Mouse (Mus musculus) limb, embryonic 14.5 days (tissue): ENCODE results near the gene Ccdc103. TPM values are rescaled to one million over a fixed set of nuclear protein-coding genes. Genes with fewer than 3 reads are reported as not detected.
A peak's percentile ranks its signal among the peaks of the same experiment; 100 is the strongest.

Experiments
- ATAC-seq: fragments of 200-750 bp; cut with Nextera tagmentation; 2 replicates; pipeline ENCODE4 v1.8.0; 2017; ENCODE audit warnings: low read depth, moderate number of reproducible peaks, moderate TSS enrichment; ENCODE audit not compliant: low FRiP score
- DNase-seq: peaks from one replicate; pipeline ENCODE4 v3.0.0-alpha.2; 2015; ENCODE audit warnings: low spot score
- H3K27ac ChIP-seq: fragments of 300-500 bp; sonication (generic); replicated peaks from 2 replicates; pipeline ENCODE4 v1.5.1; 2014; ENCODE audit warnings: low read depth, mild to moderate bottlenecking, low read length, moderate library complexity, mixed read lengths
- H3K27me3 ChIP-seq: fragments of 300-500 bp; sonication (generic); 2 replicates; pipeline ENCODE4 v1.6.1; 2014; ENCODE audit warnings: low read length, mixed read lengths; ENCODE audit not compliant: control insufficient read depth, insufficient read depth
- H3K36me3 ChIP-seq: fragments of 300-500 bp; sonication (generic); 2 replicates; pipeline ENCODE4 v1.6.1; 2014; ENCODE audit warnings: mild to moderate bottlenecking, low read length, moderate library complexity, mixed read lengths; ENCODE audit not compliant: control insufficient read depth, insufficient read depth
- H3K4me1 ChIP-seq: fragments of 300-500 bp; sonication (generic); 2 replicates; pipeline ENCODE4 v1.6.1; 2014; ENCODE audit warnings: antibody characterized with exemption, low read length, mixed read lengths; ENCODE audit not compliant: control insufficient read depth, insufficient read depth
- H3K4me2 ChIP-seq: fragments of 300-500 bp; sonication (generic); replicated peaks from 2 replicates; pipeline ENCODE4 v1.6.1; 2014; ENCODE audit warnings: low read depth, mild to moderate bottlenecking, low read length, moderate library complexity; ENCODE audit not compliant: severe bottlenecking
- H3K4me3 ChIP-seq: fragments of 300-500 bp; sonication (generic); replicated peaks from 2 replicates; pipeline ENCODE4 v1.5.1; 2014; ENCODE audit warnings: low read length
- H3K9ac ChIP-seq: fragments of 300-500 bp; sonication (generic); 2 replicates; pipeline ENCODE4 v1.6.1; 2014; ENCODE audit warnings: mild to moderate bottlenecking, low read depth, low read length, moderate library complexity; ENCODE audit not compliant: severe bottlenecking
- H3K9me3 ChIP-seq: fragments of 300-500 bp; sonication (generic); 2 replicates; pipeline ENCODE4 v1.6.1; 2016; ENCODE audit warnings: low read length; ENCODE audit not compliant: control insufficient read depth
- POLR2A ChIP-seq: fragments of 200-500 bp; IDR thresholded peaks from 2 replicates; pipeline ENCODE4 v1.8.0; 2012; ENCODE audit warnings: inconsistent platforms, mild to moderate bottlenecking, moderate library complexity, borderline replicate concordance; ENCODE audit not compliant: insufficient read depth, insufficient read length; ENCODE audit errors: extremely low read depth
- WGBS: fragments of 180-500 bp; shearing (Covaris S2); extraction: QIAGEN DNeasy Blood & Tissue Kit; methylation state at CpG from one replicate; pipeline ENCODE4 v1.1.7; 2014; 5-methylcytosine and 5-hydroxymethylcytosine counted together
- polyA plus RNA-seq, 2 experiments: library from polyadenylated mRNA; depleted of rRNA in 1 of 2; stranded (reverse) in 1 of 2; unstranded in 1 of 2; fragments of >200 nt; fragmentation: Nextera tagmentation in 1 of 2; extraction: Ambion mirVana in 1 of 2; gene quantifications; 2 replicates each; pipeline versions ENCODE4 v1.2.1 to v1.2.3; 2012 to 2014

The Ccdc103 gene
- polyA plus RNA-seq, 2 experiments = 0.34 to 1.0 TPM

DNA sequence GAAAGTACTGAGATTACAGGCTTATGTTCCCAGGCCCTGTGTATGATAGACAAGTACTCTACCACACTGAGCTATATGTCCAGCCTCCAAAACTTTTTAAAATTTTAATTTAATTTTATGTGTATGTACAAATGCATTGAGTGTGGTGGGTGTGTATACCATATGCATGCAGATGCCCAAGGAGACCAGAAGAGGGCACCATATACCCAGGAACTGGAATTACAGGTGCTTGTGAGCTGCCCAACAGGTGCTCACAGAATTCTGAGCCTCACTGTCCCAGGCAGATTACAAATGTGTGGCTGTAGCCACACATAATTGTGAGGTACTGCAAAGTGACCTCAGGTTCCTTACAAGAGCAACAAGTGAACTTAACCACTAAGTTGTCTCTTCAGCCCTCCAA lies 27.2 kb upstream of the Ccdc103 start:
- Histone ChIP-seq H3K27me3 (no peaks in the 10 kb centered on the region), H3K27ac (no peak overlapping the region), H3K9me3 (no peaks in the 10 kb centered on the region), H3K9ac (no peak overlapping the region), H3K4me2 (no peak overlapping the region), H3K36me3 (peaks cover 76% of the 10 kb centered on the region), H3K4me1 (no peaks in the 10 kb centered on the region), H3K4me3 (no peak overlapping the region)
- no peak for TF ChIP-seq POLR2A
- no peak for DNase-seq
- ATAC-seq = no peak

DNA sequence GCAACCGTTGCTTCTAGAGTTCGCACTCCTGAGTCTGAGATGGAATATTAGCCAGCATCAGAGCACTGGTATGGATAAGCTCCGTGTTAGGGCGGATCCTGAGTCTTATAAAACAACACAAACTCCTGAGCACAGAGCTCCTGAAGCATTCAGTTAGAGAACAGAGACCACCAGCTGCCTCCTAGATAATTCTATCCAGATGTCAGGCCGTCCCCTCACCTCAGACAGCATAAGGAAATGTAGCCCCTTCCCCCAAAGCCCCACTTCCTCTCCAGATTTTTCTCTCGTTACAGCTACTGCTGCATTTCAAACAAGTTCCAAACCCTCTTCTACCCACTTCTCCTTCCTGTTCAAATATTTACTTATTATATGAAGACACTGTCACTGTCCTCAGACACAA lies 25.1 kb upstream of the Ccdc103 start:
- H3K36me3 ChIP-seq = peaks cover 76% of the 10 kb centered on the region
- H3K4me2 ChIP-seq = no peak overlapping the region
- 0 out of 2 replicates have a peak overlapping the region, but pooled peaks have one; percentile 9 for H3K27ac ChIP-seq
- no peaks in the 10 kb centered on the region for H3K9me3 ChIP-seq
- H3K9ac ChIP-seq = no peak overlapping the region
- WGBS = 21% methylated on average over 6 of the region's 6 CpGs
- no peaks in the 10 kb centered on the region for H3K27me3 ChIP-seq
- DNase-seq (peak; percentile 33), ATAC-seq (peak; percentile 62; the same call in 1 of the 2 replicates)
- no peak overlapping the region for H3K4me3 ChIP-seq
- H3K4me1 ChIP-seq = no peaks in the 10 kb centered on the region
- TF ChIP-seq POLR2A = no peak

DNA sequence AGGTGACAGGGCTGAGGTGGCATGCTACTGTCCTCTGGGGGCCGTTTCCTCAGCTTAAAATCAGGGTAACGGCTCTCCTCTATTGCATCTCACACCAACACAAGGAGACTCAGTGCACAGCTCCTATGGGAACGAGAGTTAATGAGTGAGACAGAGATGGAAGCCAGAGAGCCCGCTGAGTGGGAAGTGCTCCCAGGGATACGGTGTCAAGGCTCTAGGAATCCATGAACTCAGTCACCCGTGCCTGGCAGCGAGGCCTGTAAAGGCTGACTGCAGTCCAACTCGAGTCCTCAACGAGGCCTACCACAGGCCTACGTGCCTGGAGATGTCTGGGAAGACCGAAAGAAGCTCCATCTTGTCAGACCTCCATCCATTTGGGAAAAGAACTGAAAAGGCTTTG lies 22.1 kb upstream of the Ccdc103 start:
- H3K27me3 ChIP-seq = no peaks in the 10 kb centered on the region
- peaks cover 83% of the 10 kb centered on the region for H3K36me3 ChIP-seq
- no peak overlapping the region for H3K4me2 ChIP-seq
- H3K9ac ChIP-seq = no peak overlapping the region
- no peak for TF ChIP-seq POLR2A
- H3K9me3 ChIP-seq = no peaks in the 10 kb centered on the region
- ATAC-seq (no peak), DNase-seq (no peak)
- H3K4me3 ChIP-seq = no peak overlapping the region
- 91% methylated on average over 11 of the region's 11 CpGs for WGBS
- no peaks in the 10 kb centered on the region for H3K4me1 ChIP-seq
- H3K27ac ChIP-seq = no peak overlapping the region

DNA sequence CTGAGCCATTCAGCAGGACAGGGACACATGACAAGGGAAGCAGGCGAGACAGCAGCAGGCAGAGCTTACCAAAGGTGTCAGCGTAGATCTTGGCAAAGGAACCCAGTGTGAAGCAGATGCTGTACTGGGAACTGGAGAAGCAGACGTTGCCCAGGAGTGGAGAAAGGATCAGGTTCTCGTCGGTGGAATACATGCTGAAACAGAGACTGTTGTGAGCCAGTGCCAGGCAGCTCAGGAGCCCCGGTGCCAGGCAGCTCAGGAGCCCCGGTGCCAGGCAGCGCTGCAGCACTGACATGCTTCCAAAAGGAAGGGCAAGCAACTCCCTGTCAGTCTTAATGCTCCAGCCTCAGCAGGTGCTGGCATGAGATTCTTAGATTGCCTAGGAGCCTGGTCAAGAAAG lies 21.1 kb upstream of the Ccdc103 start:
- no peak overlapping the region for H3K9ac ChIP-seq
- no peak overlapping the region for H3K4me2 ChIP-seq
- DNase-seq = no peak
- peaks cover 81% of the 10 kb centered on the region for H3K36me3 ChIP-seq
- H3K9me3 ChIP-seq = no peaks in the 10 kb centered on the region
- no peak for TF ChIP-seq POLR2A
- no peaks in the 10 kb centered on the region for H3K27me3 ChIP-seq
- no peak overlapping the region for H3K27ac ChIP-seq
- H3K4me3 ChIP-seq = no peak overlapping the region
- 92% methylated on average over 8 of the region's 8 CpGs for WGBS
- ATAC-seq = no peak
- H3K4me1 ChIP-seq = no peaks in the 10 kb centered on the region

DNA sequence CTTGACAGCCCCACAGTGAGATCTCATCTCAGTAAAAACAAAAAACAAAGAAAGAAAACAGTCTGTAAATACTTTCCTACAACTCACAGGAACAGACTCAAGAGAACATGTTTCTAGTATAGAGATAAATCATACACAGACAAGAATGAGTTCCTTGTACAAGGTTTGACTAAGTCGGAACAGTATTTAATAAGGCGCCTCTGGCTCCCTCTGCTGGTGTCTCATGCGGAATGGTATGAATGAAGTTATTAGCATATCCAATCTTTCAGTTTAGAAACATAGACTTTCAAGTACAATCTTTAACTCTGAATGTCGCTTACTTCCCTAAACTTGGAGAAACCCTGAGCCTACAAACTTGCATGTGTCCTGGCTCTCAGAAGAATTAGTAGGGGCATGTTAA lies 16.7 kb upstream of the Ccdc103 start:
- Histone ChIP-seq H3K4me3 (no peak overlapping the region), H3K9ac (no peak overlapping the region), H3K27ac (no peak overlapping the region), H3K27me3 (no peaks in the 10 kb centered on the region), H3K36me3 (peaks cover 94% of the 10 kb centered on the region), H3K4me1 (no peaks in the 10 kb centered on the region), H3K4me2 (no peak overlapping the region), H3K9me3 (no peaks in the 10 kb centered on the region)
- TF ChIP-seq POLR2A = no peak
- ATAC-seq (peak; percentile 70; the same call in 1 of the 2 replicates), DNase-seq (peak; percentile 95)
- 36% methylated on average over 4 of the region's 4 CpGs for WGBS

GRCm38 (mm10) chr11:102874801-102875334 lies 6.1 kb upstream of the Ccdc103 start:
- H3K27me3 ChIP-seq = no peaks in the 10 kb centered on the region
- 91% methylated on average over 7 of the region's 7 CpGs for WGBS
- no peak for TF ChIP-seq POLR2A
- H3K4me3 ChIP-seq = no peak overlapping the region
- H3K9ac ChIP-seq = no peak overlapping the region
- peaks cover 4% of the 10 kb centered on the region; the same call in 1 of the 2 replicates for H3K4me1 ChIP-seq
- no peak overlapping the region for H3K4me2 ChIP-seq
- no peaks in the 10 kb centered on the region for H3K9me3 ChIP-seq
- H3K36me3 ChIP-seq = peaks cover 54% of the 10 kb centered on the region
- DNase-seq (no peak), ATAC-seq (no peak)
- H3K27ac ChIP-seq = no peak overlapping the region
